Mouse (Mus musculus): ENCODE measurements around the gene Col5a1.

Col5a1 gene

DNA sequence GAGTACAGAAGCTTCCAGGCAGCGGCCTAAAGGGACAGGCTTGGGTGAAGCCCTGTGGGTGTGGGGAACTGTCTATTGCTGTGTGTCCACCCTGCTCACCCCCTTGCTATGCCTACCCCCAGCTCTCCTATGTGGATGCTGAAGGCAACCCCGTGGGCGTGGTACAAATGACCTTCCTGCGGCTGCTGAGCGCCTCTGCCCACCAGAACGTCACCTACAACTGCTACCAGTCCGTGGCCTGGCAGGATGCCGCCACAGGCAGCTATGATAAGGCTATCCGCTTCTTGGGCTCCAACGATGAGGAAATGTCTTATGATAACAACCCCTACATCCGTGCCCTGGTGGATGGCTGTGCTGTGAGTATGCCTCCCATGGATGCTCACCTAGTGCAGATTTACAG, 146.2 kb downstream of the Col5a1 start:
- DNase-seq (ENCODE audit: low read depth in 2 of 2, low spot score in 2 of 2): no peak

DNA sequence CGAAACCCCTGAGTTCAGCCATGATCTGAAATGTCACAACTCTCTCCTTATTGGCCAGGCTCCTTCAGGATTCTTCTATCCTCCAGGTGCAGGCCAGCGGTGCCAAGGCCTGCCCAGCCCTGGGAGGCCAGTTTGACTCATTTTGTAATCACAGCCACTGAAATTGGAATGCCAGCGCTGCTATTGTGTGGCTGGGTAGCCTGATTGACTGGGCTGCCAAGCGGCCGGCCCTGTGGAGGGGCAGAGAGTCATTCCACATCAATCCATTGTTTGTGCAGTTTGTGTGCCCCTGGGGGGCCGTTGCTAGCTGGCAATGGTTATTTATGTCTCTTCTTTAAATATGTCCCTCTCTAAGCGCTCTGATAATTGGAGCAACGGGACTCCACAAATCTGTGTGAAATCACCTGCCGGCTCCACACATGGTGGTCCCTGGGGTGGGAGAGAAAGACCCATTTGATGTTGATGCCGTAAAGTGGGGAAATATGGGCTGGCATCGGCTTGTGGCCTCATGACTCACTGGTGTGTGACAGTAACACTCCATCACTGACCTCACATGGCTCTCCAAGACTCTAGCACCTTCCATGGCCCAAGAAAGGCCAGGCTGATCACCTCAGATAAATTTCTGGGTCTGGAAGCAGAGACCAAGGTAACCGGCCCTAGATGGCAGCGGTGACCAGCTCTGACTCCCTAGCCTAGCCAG, 147.9 kb downstream of the Col5a1 start:
- DNase-seq (ENCODE audit: low read depth in 2 of 2, low spot score in 2 of 2): no peak

GRCm38 (mm10) chr2:28036788-28037187, 150.6 kb downstream of the Col5a1 start:
- DNase-seq (ENCODE audit: low read depth in 2 of 2, low spot score in 2 of 2): no peak

- no peak for DNase-seq (ENCODE audit: low read depth in 2 of 2, low spot score in 2 of 2)
Measured at GRCm38 (mm10) chr2:28037505-28038390, 151.5 kb downstream of the Col5a1 start.

GRCm38 (mm10) chr2:28038391-28039096, 152.3 kb downstream of the Col5a1 start:
- no peak for DNase-seq (ENCODE audit: low read depth in 2 of 2, low spot score in 2 of 2)

- no peak for DNase-seq (ENCODE audit: low read depth in 2 of 2, low spot score in 2 of 2)
Measured at GRCm38 (mm10) chr2:28039647-28040325, 153.6 kb downstream of the Col5a1 start.

DNA sequence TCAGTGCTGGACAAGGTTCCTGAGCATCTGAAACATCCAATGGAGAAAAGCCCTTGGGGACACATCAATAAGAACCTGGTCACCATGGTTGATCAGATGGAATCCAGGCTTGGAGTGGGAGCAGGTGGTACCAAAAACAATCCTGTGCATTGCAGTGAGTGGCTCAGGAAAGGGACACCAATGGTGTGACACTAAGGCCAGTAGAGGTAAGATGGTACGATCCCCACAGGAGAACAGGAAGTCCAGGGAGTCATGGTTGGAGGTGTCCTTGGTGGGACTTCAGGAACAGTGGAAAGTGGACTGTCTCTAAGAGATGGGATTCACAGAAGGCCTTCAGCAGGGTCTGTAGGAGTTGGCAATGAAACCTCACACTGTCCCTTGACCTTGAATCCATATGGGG, 154.2 kb downstream of the Col5a1 start:
- DNase-seq (ENCODE audit: low read depth in 2 of 2, low spot score in 2 of 2): no peak

DNA sequence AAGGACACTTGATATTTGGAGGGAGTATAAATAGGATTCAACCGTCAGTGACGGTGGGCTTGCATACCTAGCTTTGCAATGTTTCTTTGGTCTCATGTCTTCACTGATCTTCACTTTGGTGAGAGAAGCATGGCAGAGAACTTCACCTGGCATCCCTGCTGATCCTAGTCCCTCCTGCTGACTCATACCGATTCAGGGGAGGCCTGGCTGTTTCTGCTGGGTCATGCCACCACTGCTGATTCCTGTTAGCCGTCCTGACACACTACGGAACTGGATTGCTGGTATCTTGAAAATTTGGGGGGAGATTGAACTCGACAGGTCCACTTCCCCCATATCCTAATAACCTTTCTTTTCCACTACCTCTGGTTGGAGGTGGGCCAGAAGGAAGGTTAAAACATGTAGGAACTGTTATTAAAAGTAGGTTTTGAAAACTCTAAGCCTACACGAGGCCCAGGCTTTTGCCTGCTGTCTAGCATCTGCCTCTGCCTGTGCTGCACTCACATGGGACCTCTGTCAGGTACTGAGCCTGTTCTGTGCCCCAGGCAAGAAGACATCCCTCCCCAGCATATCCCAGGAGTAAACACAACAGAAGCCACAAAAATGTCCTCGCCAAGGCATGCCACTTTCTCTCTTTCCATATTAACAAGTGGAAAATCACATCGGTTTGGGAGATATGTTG, 158.8 kb downstream of the Col5a1 start:
- DNase-seq (ENCODE audit: low read depth in 2 of 2, low spot score in 2 of 2): no peak

- no peak for DNase-seq (ENCODE audit: low read depth in 2 of 2, low spot score in 2 of 2)
Measured at GRCm38 (mm10) chr2:28046311-28046710, 160.1 kb downstream of the Col5a1 start.

- DNase-seq (ENCODE audit: low read depth in 2 of 2, low spot score in 2 of 2): no peak
Measured at GRCm38 (mm10) chr2:28047092-28047491, 160.9 kb downstream of the Col5a1 start.

GRCm38 (mm10) chr2:28059922-28060321, 173.7 kb downstream of the Col5a1 start:
- no peak for DNase-seq (ENCODE audit: low read depth in 2 of 2, low spot score in 2 of 2)

DNA sequence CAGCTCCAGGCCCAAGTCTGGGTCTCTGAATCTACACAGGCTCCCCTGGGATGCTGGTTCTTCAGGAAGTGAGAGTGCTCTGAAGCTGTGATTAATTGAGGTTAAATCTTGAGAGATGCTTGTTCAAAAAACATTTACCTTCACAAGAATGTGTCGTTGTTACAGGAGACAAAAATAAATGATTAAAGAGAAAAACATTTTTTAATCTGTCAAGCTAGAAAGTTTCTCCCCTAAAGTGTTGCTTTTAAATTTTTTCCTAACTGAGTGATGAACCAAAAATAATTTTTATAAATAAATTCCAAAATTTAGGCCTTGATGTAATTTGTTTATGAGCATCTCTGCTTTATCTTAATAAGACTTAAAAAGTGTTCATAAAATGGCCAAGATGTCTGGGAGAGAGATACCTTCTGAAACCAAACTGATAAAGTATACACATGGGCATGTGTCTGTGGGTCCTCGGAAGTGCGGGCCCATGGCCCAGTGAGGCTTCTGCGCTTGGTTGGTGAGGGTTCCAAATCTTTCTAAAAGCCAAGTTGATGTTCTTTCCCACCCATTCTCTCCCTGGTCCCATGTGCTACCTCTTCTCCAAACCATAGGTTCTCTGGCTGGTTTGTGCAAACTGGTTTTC, 177.6 kb downstream of the Col5a1 start:
- DNase-seq (ENCODE audit: low read depth in 2 of 2, low spot score in 2 of 2): no peak

GRCm38 (mm10) chr2:28064339-28065080, 178.3 kb downstream of the Col5a1 start:
- DNase-seq (ENCODE audit: low read depth in 2 of 2, low spot score in 2 of 2): no peak

GRCm38 (mm10) chr2:28065081-28065651, 178.9 kb downstream of the Col5a1 start:
- DNase-seq (ENCODE audit: low read depth in 2 of 2, low spot score in 2 of 2): no peak

DNA sequence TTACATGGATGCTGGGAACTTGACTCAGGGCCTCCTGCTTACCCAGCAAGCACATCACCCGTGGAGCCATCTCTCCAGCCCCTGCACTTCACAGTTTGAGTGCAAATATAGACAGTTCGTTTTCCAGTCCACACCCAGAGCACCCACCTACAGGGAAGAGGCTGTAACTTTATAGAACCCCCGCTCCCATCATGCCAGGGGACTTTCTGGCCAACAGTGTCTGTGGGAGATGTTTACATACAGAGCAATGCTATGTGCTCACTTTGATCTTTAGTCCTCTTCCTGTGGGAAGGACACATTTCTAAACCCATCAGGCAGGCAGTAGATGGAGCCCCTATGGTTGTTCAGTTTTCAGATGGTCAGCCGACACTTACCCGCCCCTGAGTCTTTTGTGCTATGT, 180.5 kb downstream of the Col5a1 start:
- DNase-seq (ENCODE audit: low read depth in 2 of 2, low spot score in 2 of 2): no peak

DNA sequence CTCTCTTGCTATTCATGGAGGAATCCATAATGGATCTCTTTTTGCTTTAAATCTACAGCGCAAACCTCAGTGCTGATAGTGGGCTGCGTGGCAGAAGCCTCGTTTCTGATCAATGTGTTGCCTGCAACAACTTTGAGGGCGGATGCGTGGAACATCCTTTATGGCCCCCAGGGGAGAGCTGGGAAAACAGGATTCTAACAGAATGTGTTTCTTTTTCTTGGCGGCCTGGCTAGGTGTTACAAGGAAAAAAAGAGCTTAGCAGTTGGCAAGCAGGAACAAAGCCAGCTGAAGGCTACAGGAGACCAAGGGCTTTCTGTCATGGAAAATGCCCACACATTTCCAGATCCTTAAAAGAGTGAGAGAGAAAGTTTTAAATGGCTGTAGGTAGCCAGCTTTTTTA, 180.9 kb downstream of the Col5a1 start:
- no peak for DNase-seq (ENCODE audit: low read depth in 2 of 2, low spot score in 2 of 2)

- DNase-seq (ENCODE audit: low read depth in 2 of 2, low spot score in 2 of 2): no peak
Measured at GRCm38 (mm10) chr2:28067821-28068536, 181.8 kb downstream of the Col5a1 start.

GRCm38 (mm10) chr2:28068537-28068878, 182.3 kb downstream of the Col5a1 start:
- no peak for DNase-seq (ENCODE audit: low read depth in 2 of 2, low spot score in 2 of 2)
